Mouse (Mus musculus) lung, adult 10 weeks (tissue): ENCODE results near the gene Abhd4. TPM values are rescaled to one million over a fixed set of nuclear protein-coding genes. Genes with fewer than 3 reads are reported as not detected.

ENCODE experiments used
- polyA plus RNA-seq: library from polyadenylated mRNA; stranded (reverse); fragments of 350-450 nt; fragmentation: Illumina TruSeq; extraction: RNeasy Lipid Tissue Mini Kit (QIAGEN cat#74804); gene quantifications from one replicate; pipeline ENCODE4 v1.2.3, GENCODE M21; 2014; ENCODE audit warnings: low read depth, low replicate concordance; ENCODE audit not compliant: insufficient read depth

Abhd4 gene
- polyA plus RNA-seq, result 40.9 TPM

GRCm38 (mm10) chr14:54253741-54254291 is at the start of gene Abhd4, which contains the start of gene Dad1:
Gene Abhd4 (plus strand): TSS chr14:54254188.
Gene Dad1 (minus strand): TSS chr14:54254104.

GRCm38 (mm10) chr14:54284839-54285238 is 30.9 kb downstream of the Abhd4 start, which contains the start of gene Olfr49:
Gene Olfr49 (minus strand): TSS chr14:54284939.

Other genes with a start within 250 kb of the Abhd4 start
- 180 TPM for gene Dad1, start 84 bp upstream of the Abhd4 start, polyA plus RNA-seq
- gene Olfr49, start 30.8 kb downstream of the Abhd4 start, polyA plus RNA-seq, result not detected
- 27.3 TPM for gene Oxa1l, start 106.6 kb downstream of the Abhd4 start, polyA plus RNA-seq
- 9.3 TPM for gene Slc7a7, start 163.6 kb downstream of the Abhd4 start, polyA plus RNA-seq
- gene Mrpl52, start 172.7 kb downstream of the Abhd4 start, polyA plus RNA-seq, result 264 TPM
- 32.6 TPM for gene Mmp14, start 177.4 kb downstream of the Abhd4 start, polyA plus RNA-seq
- 45.8 TPM for gene Lrp10, start 209.9 kb downstream of the Abhd4 start, polyA plus RNA-seq
- gene Rem2, start 221.9 kb downstream of the Abhd4 start, polyA plus RNA-seq, result 1.6 TPM